Mouse (Mus musculus) liver (tissue): ENCODE results near the gene Zfp553.

Experiments used
- DNase-seq: peaks from one replicate; pipeline ENCODE4 v3.0.0-alpha.2; 2020; ENCODE audit warnings: mixed read lengths

Gene Zfp553

GRCm38 (mm10) chr7:127273118-127273923, 40.5 kb downstream of the Zfp553 start:
- DNase-seq: no peak

GRCm38 (mm10) chr7:127273925-127274789, 41.3 kb downstream of the Zfp553 start, which contains the start of gene Sephs2:
Gene Sephs2 (minus strand): TSS chr7:127274055.
- DNase-seq: peak; percentile 94

GRCm38 (mm10) chr7:127276519-127276961, 43.7 kb downstream of the Zfp553 start:
- DNase-seq: no peak

GRCm38 (mm10) chr7:127278311-127278710, 45.5 kb downstream of the Zfp553 start:
- peak; percentile 61 for DNase-seq

GRCm38 (mm10) chr7:127280092-127280491, 47.2 kb downstream of the Zfp553 start:
- DNase-seq: no peak

GRCm38 (mm10) chr7:127281114-127281513, 48.3 kb downstream of the Zfp553 start:
- DNase-seq: no peak

- DNase-seq: no peak
Observed at GRCm38 (mm10) chr7:127282190-127282589, 49.3 kb downstream of the Zfp553 start.

- DNase-seq: peak; percentile 62
Observed at GRCm38 (mm10) chr7:127285154-127285553, 52.3 kb downstream of the Zfp553 start.
